Mouse (Mus musculus) MEL (cell line): ENCODE measurements at regions not wholly inside any gene's neighbourhood (a gene's known extent, or its start where the extent isn't known, plus 50 kb on each side); places are given as distances from the start of the nearest gene placed in this dataset.

Experiments used
- DNase-seq: peaks from one replicate; pipeline ENCODE4 v3.0.0; 2011; ENCODE audit warnings: low read depth, low spot score
- H3K27ac ChIP-seq: 2 replicates; pipeline ENCODE4 v1.5.1; 2012; ENCODE audit warnings: low read depth, mild to moderate bottlenecking, control low read depth, low read length, moderate library complexity; ENCODE audit not compliant: control insufficient read depth
- H3K27me3 ChIP-seq, 2 experiments: fragments of 150-350 bp in 1 of 2; sonication (generic) in 1 of 2; 2 replicates each; pipeline ENCODE4 v1.6.1; 2012; ENCODE audit warnings: low read length in 2 of 2, mild to moderate bottlenecking in 2 of 2, improper control_type of control experiment in 1 of 2, moderate library complexity in 1 of 2; ENCODE audit not compliant: insufficient read depth in 2 of 2, control insufficient read depth in 1 of 2
- H3K36me3 ChIP-seq, 2 experiments: 2 replicates each; pipeline ENCODE4 v1.6.1; 2012 to 2014; ENCODE audit warnings: low read length in 2 of 2, improper control_type of control experiment in 1 of 2, inconsistent platforms in 1 of 2, mild to moderate bottlenecking in 1 of 2; ENCODE audit not compliant: insufficient read depth in 2 of 2, control insufficient read depth in 1 of 2
- H3K4me1 ChIP-seq, 2 experiments: fragments of 150-350 bp in 1 of 2; sonication (generic) in 1 of 2; 2 replicates each; pipeline ENCODE4 v1.6.1; 2012; ENCODE audit warnings: low read length in 2 of 2, improper control_type of control experiment in 1 of 2, mild to moderate bottlenecking in 1 of 2; ENCODE audit not compliant: insufficient read depth in 2 of 2, control insufficient read depth in 1 of 2
- H3K4me3 ChIP-seq, 2 experiments: fragments of 150-350 bp in 1 of 2; sonication (generic) in 1 of 2; 2 replicates each; pipeline ENCODE4 v1.5.1; 2012; ENCODE audit warnings: low read depth in 2 of 2, low read length in 2 of 2, mild to moderate bottlenecking in 2 of 2, moderate library complexity in 2 of 2, control low read depth in 1 of 2, improper control_type of control experiment in 1 of 2; ENCODE audit not compliant: control insufficient read depth in 1 of 2, insufficient read depth in 1 of 2
- H3K79me2 ChIP-seq: 2 replicates; pipeline ENCODE4 v1.6.1; 2012; ENCODE audit warnings: mild to moderate bottlenecking, low read length, moderate library complexity; ENCODE audit not compliant: control insufficient read depth, poor library complexity, insufficient read depth
- H3K9ac ChIP-seq: 2 replicates; pipeline ENCODE4 v1.6.1; 2012; ENCODE audit warnings: low read depth, mild to moderate bottlenecking, control low read depth, low read length, moderate library complexity; ENCODE audit not compliant: control insufficient read depth, poor library complexity, severe bottlenecking
- H3K9me3 ChIP-seq: fragments of 150-350 bp; sonication (generic); replicated peaks from 2 replicates; pipeline ENCODE4 v1.6.1; 2012; ENCODE audit warnings: mild to moderate bottlenecking, low read length, improper control_type of control experiment, moderate library complexity; ENCODE audit not compliant: insufficient read depth
- BHLHE40 ChIP-seq: IDR thresholded peaks from 2 replicates; pipeline ENCODE4 v1.6.1; 2012; ENCODE audit warnings: low read depth, mild to moderate bottlenecking, inconsistent platforms, low read length, improper control_type of control experiment, borderline replicate concordance
- CHD2 ChIP-seq: IDR thresholded peaks from 2 replicates; pipeline ENCODE4 v1.6.1; 2011; ENCODE audit warnings: low read length, improper control_type of control experiment
- E2F4 ChIP-seq: IDR thresholded peaks from 2 replicates; pipeline ENCODE4 v1.6.1; 2011; ENCODE audit warnings: low read depth, low read length, improper control_type of control experiment, borderline replicate concordance
- MAFK ChIP-seq: IDR thresholded peaks from 2 replicates; pipeline ENCODE4 v1.6.1; 2011; ENCODE audit warnings: low read depth, mild to moderate bottlenecking, low read length, improper control_type of control experiment, borderline replicate concordance
- MEF2A ChIP-seq: IDR thresholded peaks from 2 replicates; pipeline ENCODE4 v1.6.1; 2014; ENCODE audit warnings: low read depth, mild to moderate bottlenecking, inconsistent platforms, low read length, improper control_type of control experiment; ENCODE audit not compliant: poor library complexity, insufficient replicate concordance, severe bottlenecking; ENCODE audit errors: extremely low read depth
- MYB ChIP-seq: IDR thresholded peaks from 2 replicates; pipeline ENCODE4 v1.6.1; 2011; ENCODE audit warnings: mild to moderate bottlenecking, low read depth, low read length, improper control_type of control experiment
- MYC ChIP-seq: IDR thresholded peaks from 2 replicates; pipeline ENCODE4 v1.6.1; 2011; ENCODE audit warnings: low read depth, mild to moderate bottlenecking, low read length, improper control_type of control experiment, moderate library complexity
- NELFE ChIP-seq: IDR thresholded peaks from 2 replicates; pipeline ENCODE4 v1.6.1; 2011; ENCODE audit warnings: low read depth, low read length, improper control_type of control experiment
- POLR2AphosphoS2 ChIP-seq: IDR thresholded peaks from 2 replicates; pipeline ENCODE4 v1.6.1; 2011; ENCODE audit warnings: low read length, improper control_type of control experiment
- POLR2AphosphoS5 ChIP-seq: IDR thresholded peaks from 2 replicates; pipeline ENCODE4 v1.6.1; 2012; ENCODE audit warnings: low read depth, borderline replicate concordance, mild to moderate bottlenecking, inconsistent platforms, low read length, moderate library complexity, mixed read lengths
- RAD21 ChIP-seq: IDR thresholded peaks from 2 replicates; pipeline ENCODE4 v1.6.1; 2011; ENCODE audit warnings: mild to moderate bottlenecking, low read depth, low read length, improper control_type of control experiment
- SMC3 ChIP-seq: IDR thresholded peaks from 2 replicates; pipeline ENCODE4 v1.6.1; 2011; ENCODE audit warnings: low read depth, low read length, improper control_type of control experiment
- TCF12 ChIP-seq: IDR thresholded peaks from 2 replicates; pipeline ENCODE4 v1.6.1; 2014; ENCODE audit warnings: low read depth, mild to moderate bottlenecking, inconsistent platforms, low read length, improper control_type of control experiment, moderate library complexity
- USF2 ChIP-seq, 2 experiments: IDR thresholded peaks; 2 replicates each; pipeline ENCODE4 v1.6.1; 2011 to 2012; ENCODE audit warnings: improper control_type of control experiment in 2 of 2, low read length in 2 of 2, borderline replicate concordance in 1 of 2, inconsistent platforms in 1 of 2, low read depth in 1 of 2, mild to moderate bottlenecking in 1 of 2; ENCODE audit not compliant: insufficient read depth in 1 of 2
- ZC3H11A ChIP-seq: IDR thresholded peaks from 2 replicates; pipeline ENCODE4 v1.6.1; 2012; ENCODE audit warnings: low read depth, mild to moderate bottlenecking, inconsistent platforms, low read length, improper control_type of control experiment
- ZNF384 ChIP-seq: IDR thresholded peaks from 2 replicates; pipeline ENCODE4 v1.6.1; 2012; ENCODE audit warnings: low read depth, mild to moderate bottlenecking, inconsistent platforms, low read length, improper control_type of control experiment

DNA sequence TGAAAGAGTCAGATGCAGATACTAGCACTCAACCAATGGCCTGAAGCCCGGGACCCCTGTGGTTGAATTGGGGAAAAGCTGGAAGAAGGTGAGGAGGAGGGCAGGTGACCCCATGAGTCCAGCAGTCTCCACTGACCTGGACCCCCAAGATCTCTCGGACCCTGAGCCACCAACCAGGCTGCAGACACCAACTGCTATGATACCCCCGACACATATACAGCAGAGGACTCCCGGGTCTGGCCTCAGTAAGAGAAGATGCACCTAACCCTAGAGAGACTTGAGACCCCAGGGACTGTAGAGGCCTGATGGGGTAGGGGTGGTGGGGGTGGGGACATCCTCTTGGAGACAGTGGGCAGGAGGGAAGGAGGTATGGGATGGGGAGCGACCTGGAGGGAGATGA is 289.5 kb downstream of the Cxxc4 start:
- Histone ChIP-seq H3K79me2 (no peaks in the 10 kb centered on the region), H3K36me3 (no peaks in the 10 kb centered on the region), H3K9ac (no peak overlapping the region)
- DNase-seq = no peak
- no peak for TF ChIP-seq ZNF384
- TF ChIP-seq, all 39 proteins: peak for 0
- H3K4me1 ChIP-seq = no peaks in the 10 kb centered on the region
- no peak overlapping the region for H3K4me3 ChIP-seq
- H3K27me3 ChIP-seq = no peaks in the 10 kb centered on the region
- no peak overlapping the region for H3K27ac ChIP-seq
- no peaks in the 10 kb centered on the region for H3K9me3 ChIP-seq

DNA sequence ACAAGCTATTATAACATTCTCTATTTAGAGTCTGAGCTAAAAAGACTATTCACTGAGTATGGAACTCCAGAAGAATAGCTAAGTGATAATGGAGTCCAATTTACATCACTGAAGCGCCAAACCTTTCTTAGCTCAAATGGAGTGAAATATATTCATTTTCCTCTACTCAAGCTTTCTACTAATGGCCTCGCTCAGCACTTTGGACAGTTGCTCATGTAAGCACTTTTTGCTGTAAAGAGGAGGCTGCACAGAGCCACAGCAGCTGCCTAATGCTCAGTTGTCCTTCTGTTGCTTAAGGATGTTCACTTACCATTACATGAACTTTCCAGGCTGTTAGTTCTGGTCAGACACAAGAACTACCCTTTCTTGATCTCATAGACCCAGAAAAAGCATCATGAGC is 268.7 kb upstream of the Tacr3 start:
- H3K79me2 ChIP-seq = no peaks in the 10 kb centered on the region
- TF ChIP-seq SMC3 = no peak
- no peak for TF ChIP-seq USF2 (IDR thresholded peaks at IDR 0.05; ENCODE audit: borderline replicate concordance in 1 of 2, insufficient read depth in 1 of 2, low read depth in 1 of 2, low read length in 2 of 2)
- TF ChIP-seq POLR2AphosphoS2 = no peak
- TF ChIP-seq MYC = no peak
- TF ChIP-seq E2F4 = no peak
- no peak for TF ChIP-seq MYB
- TF ChIP-seq MEF2A = no peak
- TF ChIP-seq RAD21 = no peak
- TF ChIP-seq CHD2 = no peak
- TF ChIP-seq TCF12 = no peak
- no peak for TF ChIP-seq ZC3H11A
- TF ChIP-seq MAFK = no peak
- no peak for TF ChIP-seq POLR2AphosphoS5
- no peaks in the 10 kb centered on the region for H3K9me3 ChIP-seq
- H3K27me3 ChIP-seq = no peaks in the 10 kb centered on the region
- H3K27ac ChIP-seq = no peak overlapping the region
- no peaks in the 10 kb centered on the region for H3K4me1 ChIP-seq
- no peak overlapping the region for H3K4me3 ChIP-seq
- no peak for DNase-seq
- H3K36me3 ChIP-seq = no peaks in the 10 kb centered on the region
- no peak overlapping the region for H3K9ac ChIP-seq

DNA sequence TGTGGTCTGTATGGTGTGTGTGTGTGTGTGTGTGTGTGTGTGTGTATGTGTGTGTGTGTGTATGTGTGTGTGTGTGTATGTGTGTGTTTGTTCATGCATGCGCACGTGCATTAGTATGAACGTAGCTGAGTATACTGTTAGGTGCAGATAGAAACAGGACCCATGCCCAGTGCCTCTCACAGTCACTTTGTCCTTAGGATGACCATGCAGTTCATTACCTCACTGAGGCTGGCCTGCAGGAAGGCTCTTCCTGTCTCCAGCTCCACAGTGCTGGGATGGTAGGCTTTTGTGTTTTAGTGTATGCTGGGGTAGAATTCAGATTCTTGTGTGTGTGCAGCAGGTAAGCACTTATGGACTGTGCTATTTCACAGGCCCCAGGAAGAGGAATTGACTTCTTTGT is 250.0 kb upstream of the Tacr3 start:
- H3K79me2 ChIP-seq = no peaks in the 10 kb centered on the region
- no peaks in the 10 kb centered on the region for H3K9me3 ChIP-seq
- H3K27me3 ChIP-seq = no peaks in the 10 kb centered on the region
- H3K9ac ChIP-seq = no peak overlapping the region
- H3K4me1 ChIP-seq = no peaks in the 10 kb centered on the region
- H3K27ac ChIP-seq = no peak overlapping the region
- no peak for TF ChIP-seq NELFE
- no peak for TF ChIP-seq USF2 (IDR thresholded peaks at IDR 0.05; ENCODE audit: borderline replicate concordance in 1 of 2, insufficient read depth in 1 of 2, low read depth in 1 of 2, low read length in 2 of 2)
- no peak for TF ChIP-seq BHLHE40
- TF ChIP-seq E2F4 = no peak
- no peak for DNase-seq
- H3K4me3 ChIP-seq = no peak overlapping the region
- no peaks in the 10 kb centered on the region for H3K36me3 ChIP-seq
